Mouse (Mus musculus) cerebellum, adult 11-12 months (tissue): ENCODE measurements around the gene Catsperd.

ENCODE experiments used
- DNase-seq: peaks from one replicate; pipeline ENCODE4 v3.0.0; 2022

The Catsperd gene

GRCm38 (mm10) chr17:56667591-56667990 lies 39.6 kb downstream of the Catsperd start:
- no peak for DNase-seq

- DNase-seq = peak; percentile 80
Observed at GRCm38 (mm10) chr17:56668384-56669144, 40.6 kb downstream of the Catsperd start.

GRCm38 (mm10) chr17:56669766-56670165 lies 41.8 kb downstream of the Catsperd start:
- no peak for DNase-seq

- peak; percentile 100 for DNase-seq
Observed at GRCm38 (mm10) chr17:56672941-56673646, 45.2 kb downstream of the Catsperd start, which contains the start of gene Ranbp3. Gene Ranbp3 (plus strand): TSS chr17:56673294.

- DNase-seq = peak; percentile 65
Observed at GRCm38 (mm10) chr17:56673647-56674416, 45.9 kb downstream of the Catsperd start.

- no peak for DNase-seq
Observed at GRCm38 (mm10) chr17:56681791-56682190, 53.8 kb downstream of the Catsperd start.

- DNase-seq = no peak
Observed at GRCm38 (mm10) chr17:56682880-56683279, 54.9 kb downstream of the Catsperd start.

- DNase-seq = no peak
Observed at GRCm38 (mm10) chr17:56683546-56684140, 55.7 kb downstream of the Catsperd start.

GRCm38 (mm10) chr17:56684649-56685048 lies 56.7 kb downstream of the Catsperd start:
- no peak for DNase-seq

GRCm38 (mm10) chr17:56686801-56687200 lies 58.9 kb downstream of the Catsperd start:
- DNase-seq = no peak

GRCm38 (mm10) chr17:56688045-56688444 lies 60.1 kb downstream of the Catsperd start:
- DNase-seq = no peak

- no peak for DNase-seq
Observed at GRCm38 (mm10) chr17:56688689-56689088, 60.7 kb downstream of the Catsperd start.

- DNase-seq = no peak
Observed at GRCm38 (mm10) chr17:56693395-56693794, 65.5 kb downstream of the Catsperd start.

- DNase-seq = peak; percentile 87
Observed at GRCm38 (mm10) chr17:56693851-56694310, 65.9 kb downstream of the Catsperd start.

- DNase-seq = no peak
Observed at GRCm38 (mm10) chr17:56700451-56700850, 72.5 kb downstream of the Catsperd start.

- no peak for DNase-seq
Observed at GRCm38 (mm10) chr17:56703038-56703437, 75.1 kb downstream of the Catsperd start.

GRCm38 (mm10) chr17:56706515-56706914 lies 78.6 kb downstream of the Catsperd start:
- no peak for DNase-seq

- no peak for DNase-seq
Observed at GRCm38 (mm10) chr17:56708692-56709091, 80.7 kb downstream of the Catsperd start.

- DNase-seq = no peak
Observed at GRCm38 (mm10) chr17:56709708-56710107, 81.8 kb downstream of the Catsperd start.
